Mouse (Mus musculus): Measurements from ENCODE around the gene Nbdy. TPM values are rescaled to one million over a fixed set of nuclear protein-coding genes. Genes with fewer than 3 reads are reported as not detected.

Gene Nbdy
- total RNA-seq (2021) = 10 to 100 TPM; 47.5 to 62.3 TPM
- long read RNA-seq, experiment 1, transcript Nbdy-201 (4 exons, 788 nt) = major isoform, 11 of 12 reads
- long read RNA-seq, experiment 1, partial matches to known transcripts = 0 of 12 reads
- long read RNA-seq, experiment 1, other reads (novel, unspliced or antisense) = 0 of 12 reads
- long read RNA-seq, experiment 2, transcript Nbdy-201 (4 exons, 788 nt) = major isoform, 20 of 26 reads
- long read RNA-seq, experiment 2, partial matches to known transcripts = 0 of 26 reads
- long read RNA-seq, experiment 2, other reads (novel, unspliced or antisense) = 1 of 26 reads

- DNase-seq (ENCODE audit: low spot score in 2 of 2) = peak; percentile 24 to 38
These were observed at the start of gene Nbdy for GRCm38 (mm10) chrX:153723110-153723916. TSS of gene Nbdy (plus strand) at chrX:153723590.

- peak in 1 of 2 experiments; percentile 3 for DNase-seq (ENCODE audit: low spot score in 2 of 2)
These were observed 27.5 kb upstream of the Nbdy start, which contains the start of gene Kctd12b for GRCm38 (mm10) chrX:153695782-153696395. TSS of gene Kctd12b (minus strand) at chrX:153696391.

GRCm38 (mm10) chrX:153700463-153700862, 22.9 kb upstream of the Nbdy start:
- DNase-seq (ENCODE audit: low spot score in 2 of 2) = no peak

GRCm38 (mm10) chrX:153707735-153708134, 15.7 kb upstream of the Nbdy start:
- no peak for DNase-seq (ENCODE audit: low spot score in 2 of 2)

- DNase-seq (ENCODE audit: low spot score in 2 of 2) = no peak
These were observed 6.7 kb upstream of the Nbdy start for GRCm38 (mm10) chrX:153716716-153717115.

GRCm38 (mm10) chrX:153719602-153720001, 3.8 kb upstream of the Nbdy start:
- no peak for DNase-seq (ENCODE audit: low spot score in 2 of 2)

- DNase-seq (ENCODE audit: low spot score in 2 of 2) = no peak
These were observed 1.0 kb downstream of the Nbdy start for GRCm38 (mm10) chrX:153724400-153724799.

GRCm38 (mm10) chrX:153735697-153736096, 12.3 kb downstream of the Nbdy start:
- DNase-seq (ENCODE audit: low spot score in 2 of 2) = no peak

- DNase-seq (ENCODE audit: low spot score in 2 of 2) = no peak
These were observed 19.1 kb downstream of the Nbdy start for GRCm38 (mm10) chrX:153742493-153742892.

GRCm38 (mm10) chrX:153749230-153749629, 25.8 kb downstream of the Nbdy start:
- no peak for DNase-seq (ENCODE audit: low spot score in 2 of 2)

Other genes with a start within 250 kb of the Nbdy start
- 10 to 100 TPM; 42.6 to 73.5 TPM for gene Ubqln2, start 225.4 kb upstream of the Nbdy start, total RNA-seq (2021)
- gene Cypt3, start 165.0 kb upstream of the Nbdy start, total RNA-seq (2021) = not detected
- gene Kctd12b, start 27.2 kb upstream of the Nbdy start, total RNA-seq (2021) = 1 to 10 TPM; 5.1 to 7.1 TPM
- under 1 TPM; 0.42 to 0.89 TPM for gene Spin2c, start 108.6 kb downstream of the Nbdy start, total RNA-seq (2021)